ENCODE assay signal across 12 mouse cellular contexts in genomic region chr3:79474911-79475310, GRCm38 (mm10).
A peak's percentile ranks its signal among the peaks of the same experiment; 100 is the strongest.
DNase-seq lines count a peak whose midpoint lies in the region; ATAC-seq and TF ChIP-seq lines count a peak whose summit lies in the region.
"Had no signal": no experiment of that assay in that cellular context is flagged by ENCODE, and none has a peak within 500 bp of the region (broad histone marks: within the 10 kb centered on the region; RNA-seq: fewer than 3 reads in every experiment).

No protein-coding gene starts in this region.

- no peak overlapping the region for H3K4me2 ChIP-seq in liver, postnatal 0 days (ENCODE audit: low read depth, low read length)
- H3K4me2 ChIP-seq: limb, embryonic 12.5 days had no signal

- H3K9me3 ChIP-seq in liver, postnatal 0 days (ENCODE audit: low read length) = no peaks in the 10 kb centered on the region
- H3K9me3 ChIP-seq: limb, embryonic 12.5 days had no signal

- no peak for TF ChIP-seq CTCF in liver, postnatal 0 days (IDR thresholded peaks at IDR 0.05; ENCODE audit: low read depth)

- no peak overlapping the region for H3K9ac ChIP-seq in liver, postnatal 0 days (replicated peaks)
- H3K9ac ChIP-seq: limb, embryonic 12.5 days had no signal

- no peak overlapping the region for H3K27ac ChIP-seq in liver, postnatal 0 days (ENCODE audit: low read depth)
- H3K27ac ChIP-seq: limb, embryonic 12.5 days had no signal

- peak; percentile 54 to 72 for DNase-seq in frontal cortex, adult 2 months (ENCODE audit: extremely low spot score in 1 of 2, low spot score in 1 of 2)
- no peak for DNase-seq in frontal cortex, postnatal 14 days (ENCODE audit: low spot score in 2 of 2)
- peak; percentile 21 for DNase-seq in MN1 (ENCODE audit: low spot score)
- DNase-seq in gonadal fat pad, adult 2 months (ENCODE audit: low read depth) = peak; percentile 85
- peak; percentile 33 to 37 for DNase-seq in left cerebral cortex, postnatal 36 days (ENCODE audit: low spot score in 2 of 2)
- DNase-seq in liver, postnatal 0 days = no peak
- DNase-seq in testis, postnatal 14 days (ENCODE audit: low spot score) = no peak
- DNase-seq: adrenal gland, adult 2 months; lung, postnatal 4 days had no signal

- ATAC-seq in liver, postnatal 0 days = no peak
- no peak for ATAC-seq in megakaryocyte-erythroid progenitor cell, adult 5-6 weeks (replicated peaks; ENCODE audit: low FRiP score, low TSS enrichment, poor library complexity, severe bottlenecking)

- WGBS in liver, postnatal 0 days (ENCODE audit: insufficient replicate concordance) = 90% methylated on average over 4 of the region's 4 CpGs

- no peak overlapping the region for H3K4me3 ChIP-seq in liver, postnatal 0 days (ENCODE audit: low read depth, low read length)
- H3K4me3 ChIP-seq: limb, embryonic 12.5 days had no signal

- H3K4me1 ChIP-seq in liver, postnatal 0 days (ENCODE audit: insufficient read depth) = no peaks in the 10 kb centered on the region
- H3K4me1 ChIP-seq: limb, embryonic 12.5 days had no signal

- no peak for TF ChIP-seq EP300 in liver, postnatal 0 days (IDR thresholded peaks at IDR 0.05; ENCODE audit: low read depth)

- peaks cover 22% of the 10 kb centered on the region for H3K36me3 ChIP-seq in liver, postnatal 0 days (replicated peaks; ENCODE audit: insufficient read depth, low read length)

- no peaks in the 10 kb centered on the region for H3K27me3 ChIP-seq in liver, postnatal 0 days (ENCODE audit: insufficient read depth, low read length)
- H3K27me3 ChIP-seq: CH12.LX; limb, embryonic 12.5 days had no signal

- intact Hi-C loops in left cerebral cortex, postnatal 36 days (cut with DNase I) = loop anchor here (1.0 kb wide), 1 partner anchor 38 kb away; no protein-coding TSS in a partner anchor

Comparison
In these comparisons a context has a peak if more than half of its experiments do, and no peak if none do; other contexts are left out.
1. DNase-seq: peak in frontal cortex, adult 2 months (2 of 2), MN1 (single experiment), gonadal fat pad, adult 2 months (single experiment) and left cerebral cortex, postnatal 36 days (2 of 2); none in frontal cortex, postnatal 14 days (0 of 2), liver, postnatal 0 days (single experiment) and testis, postnatal 14 days (single experiment).